Mouse (Mus musculus) forebrain, embryonic 11.5 days (tissue): ENCODE data around the gene Smpd4. TPM values are rescaled to one million over a fixed set of nuclear protein-coding genes. Genes with fewer than 3 reads are reported as not detected.

ENCODE experiments used
- ATAC-seq: fragments of 200-750 bp; cut with Nextera tagmentation; replicated peaks from 2 replicates; pipeline ENCODE4 v1.8.0; 2017; ENCODE audit warnings: moderate TSS enrichment; ENCODE audit not compliant: low FRiP score
- DNase-seq: peaks from one replicate; pipeline ENCODE4 v3.0.0-alpha.2; 2017; ENCODE audit warnings: low spot score
- H3K27ac ChIP-seq: fragments of 300-500 bp; sonication (generic); 2 replicates; pipeline ENCODE4 v1.5.1; 2014; ENCODE audit warnings: low read depth, low read length
- H3K27me3 ChIP-seq: fragments of 300-500 bp; sonication (generic); 2 replicates; pipeline ENCODE4 v1.6.1; 2014; ENCODE audit warnings: mild to moderate bottlenecking, low read length, mixed read lengths; ENCODE audit not compliant: control insufficient read depth, insufficient read depth
- H3K36me3 ChIP-seq: fragments of 300-500 bp; sonication (generic); 2 replicates; pipeline ENCODE4 v1.6.1; 2014; ENCODE audit warnings: mild to moderate bottlenecking, low read length, moderate library complexity, mixed read lengths; ENCODE audit not compliant: control insufficient read depth, insufficient read depth
- H3K4me1 ChIP-seq: fragments of 300-500 bp; sonication (generic); replicated peaks from 2 replicates; pipeline ENCODE4 v1.6.1; 2014; ENCODE audit warnings: low read length, mixed read lengths; ENCODE audit not compliant: control insufficient read depth, insufficient read depth
- H3K4me2 ChIP-seq: fragments of 300-500 bp; sonication (generic); 2 replicates; pipeline ENCODE4 v1.6.1; 2014; ENCODE audit warnings: low read depth, mild to moderate bottlenecking, low read length, moderate library complexity, mixed read lengths; ENCODE audit not compliant: severe bottlenecking
- H3K4me3 ChIP-seq: fragments of 300-500 bp; sonication (generic); 2 replicates; pipeline ENCODE4 v1.5.1; 2014; ENCODE audit warnings: low read depth, low read length
- H3K9ac ChIP-seq: fragments of 300-500 bp; sonication (generic); 2 replicates; pipeline ENCODE4 v1.6.1; 2014; ENCODE audit warnings: low read length
- H3K9me3 ChIP-seq: fragments of 300-500 bp; sonication (generic); 2 replicates; pipeline ENCODE4 v1.6.1; 2016; ENCODE audit warnings: low read length, mixed read lengths; ENCODE audit not compliant: control insufficient read depth
- WGBS: fragments of 180-500 bp; shearing (Covaris S2); extraction: QIAGEN DNeasy Blood & Tissue Kit; methylation state at CpG from one replicate; pipeline ENCODE4 v1.1.7; 2014; 5-methylcytosine and 5-hydroxymethylcytosine counted together
- polyA plus RNA-seq: library from polyadenylated mRNA; unstranded; fragments of >200 nt; fragmentation: Nextera tagmentation; extraction: Ambion mirVana; gene quantifications from 2 replicates; pipeline ENCODE4 v1.2.1, GENCODE M21; 2014

The Smpd4 gene
- polyA plus RNA-seq, 1 experiment from 2014 or later = 61.1 TPM

DNA sequence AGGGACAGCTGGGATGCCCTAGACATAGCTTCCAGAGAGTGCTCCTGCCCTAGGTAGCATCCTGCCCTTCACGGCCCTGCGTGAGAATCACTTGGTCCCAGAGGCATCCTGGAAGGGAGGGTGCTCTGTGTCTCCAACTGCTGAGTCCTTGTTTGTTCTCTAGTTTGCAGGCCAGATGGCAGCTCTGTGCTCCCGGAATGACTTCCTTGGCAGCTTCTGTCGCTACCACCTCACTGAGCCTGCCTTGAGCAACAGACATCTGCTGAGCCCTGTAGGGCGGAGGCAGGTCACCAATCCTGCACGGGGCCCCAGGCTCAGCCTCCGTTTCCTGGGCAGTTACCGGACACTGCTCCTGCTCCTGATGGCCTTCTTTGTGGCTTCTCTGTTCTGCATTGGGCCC lies 23.2 kb downstream of the Smpd4 start:
- Histone ChIP-seq H3K36me3 (peaks cover 7% of the 10 kb centered on the region), H3K4me1 (peaks cover 9% of the 10 kb centered on the region), H3K27me3 (no peaks in the 10 kb centered on the region), H3K9ac (no peak overlapping the region), H3K9me3 (no peaks in the 10 kb centered on the region), H3K4me2 (no peak overlapping the region), H3K4me3 (no peak overlapping the region), H3K27ac (no peak overlapping the region)
- DNase-seq (no peak), ATAC-seq (no peak)
- 90% methylated on average over 8 of the region's 8 CpGs for WGBS

DNA sequence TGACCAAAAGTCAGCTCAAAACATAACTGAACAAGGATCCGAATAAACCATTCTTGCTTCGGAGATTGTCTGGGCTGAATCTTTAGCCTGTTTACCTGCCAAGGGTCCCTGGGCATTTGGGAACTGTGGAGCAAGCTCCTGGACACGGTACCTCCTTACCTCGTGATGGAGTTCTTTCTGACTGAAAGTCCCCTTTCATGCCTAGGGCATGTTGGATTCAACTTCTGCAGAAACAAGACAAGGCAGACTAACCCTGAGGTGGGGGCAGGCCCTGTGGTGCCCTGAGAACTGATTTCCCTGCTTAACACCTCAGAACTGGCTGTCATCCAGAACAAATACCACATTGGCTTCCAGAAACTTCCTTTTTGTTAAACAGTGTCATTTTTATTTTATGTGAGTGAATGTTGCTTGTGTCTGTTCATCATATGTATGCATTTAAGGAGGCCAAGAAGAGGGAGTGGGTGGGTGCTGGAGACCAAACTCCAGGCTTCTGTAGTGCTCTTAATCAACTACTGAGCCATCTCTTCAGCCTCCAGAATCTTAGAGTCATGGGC lies 24.4 kb downstream of the Smpd4 start:
- Histone ChIP-seq H3K27me3 (no peaks in the 10 kb centered on the region), H3K9me3 (no peaks in the 10 kb centered on the region), H3K36me3 (peaks cover 7% of the 10 kb centered on the region), H3K4me2 (no peak overlapping the region), H3K27ac (no peak overlapping the region), H3K9ac (no peak overlapping the region), H3K4me3 (no peak overlapping the region), H3K4me1 (peaks cover 9% of the 10 kb centered on the region)
- ATAC-seq = no peak
- WGBS = 89% methylated on average over 4 of the region's 4 CpGs
- no peak for DNase-seq

DNA sequence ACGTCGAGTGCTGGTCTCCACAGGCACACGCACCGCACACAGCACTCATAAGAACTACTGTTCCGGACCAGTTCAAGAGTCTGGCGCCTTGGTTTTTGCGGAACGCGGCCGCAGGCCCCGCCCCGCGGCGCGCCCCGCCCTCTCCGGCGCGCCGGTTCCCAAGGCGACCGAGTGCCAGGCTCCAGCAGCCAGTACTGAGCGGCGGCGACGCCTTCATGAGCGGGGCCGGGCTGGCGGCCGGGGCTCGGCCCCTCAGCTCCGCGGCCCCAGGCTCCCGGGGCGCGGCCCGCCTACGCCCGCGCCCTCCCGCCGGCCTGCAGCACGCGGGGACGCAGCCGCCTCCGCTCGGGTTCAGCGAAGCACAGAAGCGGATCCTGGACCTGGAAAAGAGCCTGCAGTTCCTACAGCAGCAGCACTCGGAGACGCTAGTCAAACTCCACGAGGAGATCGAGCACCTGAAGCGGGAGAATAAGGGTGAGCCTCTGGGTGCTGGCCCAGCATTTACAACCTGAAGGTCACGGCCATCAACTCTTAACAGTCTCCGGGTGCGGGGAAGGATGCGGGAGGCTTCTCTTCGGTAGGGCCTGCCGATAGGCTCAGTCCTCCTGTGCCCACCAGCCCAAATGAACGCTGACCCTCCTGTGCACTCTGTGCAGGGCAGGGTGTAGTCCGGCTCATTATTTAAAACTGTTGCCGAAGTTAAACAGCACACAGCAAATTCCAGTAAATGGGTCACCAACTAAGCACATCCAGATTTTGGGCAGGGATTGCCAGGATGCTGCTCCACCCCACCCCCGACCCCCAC lies 27.4 kb downstream of the Smpd4 start, which contains the start of gene Ccdc74a:
Gene Ccdc74a, plus strand, starts transcription at position 161 of the 805 bp plus-strand sequence.
- no peak within 1 kb of the TSS for H3K27ac ChIP-seq
- peak; percentile 97 for ATAC-seq
- WGBS = 2% methylated on average over 64 of the region's 65 CpGs
- H3K9me3 ChIP-seq = no peaks in the 10 kb centered on the region
- peak; percentile 91 for DNase-seq
- H3K9ac ChIP-seq = peak within 1 kb of the TSS; percentile 68
- peak within 1 kb of the TSS; percentile 97 for H3K4me2 ChIP-seq
- H3K4me3 ChIP-seq = peak within 1 kb of the TSS; percentile 48
- H3K27me3 ChIP-seq = no peaks in the 10 kb centered on the region
- H3K4me1 ChIP-seq = peaks cover 9% of the 10 kb centered on the region
- H3K36me3 ChIP-seq = peaks cover 2% of the 10 kb centered on the region

DNA sequence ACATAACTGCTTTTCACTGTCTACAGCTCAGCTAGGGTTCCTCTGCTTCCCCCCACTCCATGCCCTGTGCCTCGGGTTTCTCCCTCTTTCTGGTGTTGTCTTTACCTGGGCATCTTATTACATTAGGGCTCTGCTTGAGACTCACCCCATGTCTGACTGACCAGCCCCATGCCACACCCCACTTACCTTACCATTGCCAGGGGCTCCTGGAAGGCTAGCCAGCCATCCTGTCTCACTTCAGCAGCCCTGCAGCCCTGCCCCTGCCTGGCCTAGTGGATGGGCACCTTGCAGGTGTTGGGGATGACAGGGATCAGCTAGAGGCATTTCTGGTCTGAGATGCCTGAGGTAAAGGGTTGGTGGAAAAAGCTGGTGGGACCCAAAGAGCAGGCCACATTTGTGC lies 28.0 kb downstream of the Smpd4 start:
- DNase-seq (no peak), ATAC-seq (no peak)
- Histone ChIP-seq H3K27ac (no peak overlapping the region), H3K4me1 (peaks cover 9% of the 10 kb centered on the region), H3K27me3 (no peaks in the 10 kb centered on the region), H3K9ac (peak overlapping the region; percentile 68), H3K4me3 (peak overlapping the region; percentile 48; the same call in 1 of the 2 replicates), H3K9me3 (no peaks in the 10 kb centered on the region), H3K36me3 (peaks cover 2% of the 10 kb centered on the region), H3K4me2 (peak overlapping the region; percentile 97)
- WGBS = 20% methylated on average over 1 of the region's 1 CpGs

DNA sequence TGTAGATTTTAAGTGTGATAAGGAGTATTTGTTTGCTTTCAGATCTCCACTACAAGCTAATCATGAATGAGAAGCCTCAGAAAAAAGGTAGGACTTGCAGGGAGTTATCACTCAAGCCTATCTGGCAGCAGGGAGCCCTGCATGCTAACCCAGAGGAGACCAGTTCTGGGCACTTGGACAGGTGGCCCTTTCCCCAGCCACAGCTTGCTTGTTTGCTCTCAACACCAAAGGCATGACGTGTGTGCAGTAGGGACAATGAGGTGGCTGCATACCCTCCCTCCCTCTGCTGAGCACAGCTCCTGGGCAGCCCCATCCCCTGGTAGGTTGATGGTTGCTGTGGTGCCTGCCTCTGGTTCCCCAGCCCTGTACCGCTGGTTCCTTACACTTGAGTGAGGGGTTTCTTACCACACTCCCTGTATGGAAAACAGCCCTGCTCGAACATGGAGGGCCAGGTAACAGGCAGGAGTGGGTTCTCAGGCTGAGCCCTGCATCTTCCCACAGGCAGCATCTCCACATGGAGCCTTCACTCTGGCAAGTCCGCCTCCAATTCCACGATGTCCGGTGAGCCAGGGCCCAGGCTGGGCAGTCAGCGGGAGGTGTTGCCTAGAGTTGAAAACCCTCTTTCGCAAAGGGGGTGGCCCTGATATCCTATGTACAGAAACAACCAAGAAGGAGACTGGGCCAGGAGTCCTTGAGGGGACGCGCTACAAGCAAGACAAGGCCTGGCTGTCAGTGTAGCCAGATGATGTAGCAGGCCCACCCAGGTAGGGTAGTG lies 28.6 kb downstream of the Smpd4 start:
- Histone ChIP-seq H3K9ac (no peak overlapping the region), H3K36me3 (peaks cover 2% of the 10 kb centered on the region), H3K4me2 (no peak overlapping the region), H3K27ac (no peak overlapping the region), H3K4me3 (no peak overlapping the region), H3K4me1 (peaks cover 9% of the 10 kb centered on the region), H3K9me3 (no peaks in the 10 kb centered on the region), H3K27me3 (no peaks in the 10 kb centered on the region)
- ATAC-seq (no peak), DNase-seq (no peak)
- WGBS = 79% methylated on average over 10 of the region's 10 CpGs

DNA sequence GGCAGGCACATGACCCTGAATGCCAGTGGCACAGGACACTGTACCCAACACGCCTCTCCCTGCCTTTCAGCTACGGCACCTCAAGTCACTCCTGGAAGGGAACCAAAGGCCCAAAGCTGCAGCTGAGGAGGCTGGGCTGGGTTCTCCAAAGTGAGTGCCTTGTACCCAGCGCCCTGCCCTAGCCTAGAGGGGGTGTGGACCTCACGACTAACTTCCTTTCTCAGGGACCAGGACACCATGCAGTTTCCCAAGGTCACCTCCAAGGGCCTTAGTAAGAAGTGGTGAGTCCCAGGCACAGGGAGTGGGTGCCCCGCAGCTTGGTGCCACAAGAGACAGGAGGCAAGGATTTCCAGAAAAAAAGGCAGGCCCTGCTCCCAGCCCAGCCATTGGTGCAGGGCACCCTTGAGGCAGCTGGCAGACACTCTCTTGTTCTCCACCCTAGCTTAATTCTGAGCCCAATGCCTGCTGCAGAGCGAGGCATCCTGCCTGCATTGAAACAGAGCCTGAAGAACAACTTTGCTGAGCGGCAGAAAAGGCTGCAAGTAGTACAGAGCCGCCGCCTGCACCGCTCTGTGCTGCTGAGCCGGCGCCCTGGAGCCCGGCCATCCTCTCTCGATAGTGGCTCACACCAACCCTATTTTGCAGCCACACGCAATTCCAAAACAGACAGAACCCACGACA lies 30.9 kb downstream of the Smpd4 start:
- peaks cover 9% of the 10 kb centered on the region for H3K4me1 ChIP-seq
- H3K27me3 ChIP-seq = no peaks in the 10 kb centered on the region
- no peak overlapping the region for H3K27ac ChIP-seq
- DNase-seq (no peak), ATAC-seq (no peak)
- H3K36me3 ChIP-seq = peaks cover 5% of the 10 kb centered on the region; the same call in 1 of the 2 replicates
- no peaks in the 10 kb centered on the region for H3K9me3 ChIP-seq
- no peak overlapping the region for H3K4me3 ChIP-seq
- H3K4me2 ChIP-seq = no peak overlapping the region
- 85% methylated on average over 16 of the region's 16 CpGs for WGBS
- H3K9ac ChIP-seq = no peak overlapping the region

DNA sequence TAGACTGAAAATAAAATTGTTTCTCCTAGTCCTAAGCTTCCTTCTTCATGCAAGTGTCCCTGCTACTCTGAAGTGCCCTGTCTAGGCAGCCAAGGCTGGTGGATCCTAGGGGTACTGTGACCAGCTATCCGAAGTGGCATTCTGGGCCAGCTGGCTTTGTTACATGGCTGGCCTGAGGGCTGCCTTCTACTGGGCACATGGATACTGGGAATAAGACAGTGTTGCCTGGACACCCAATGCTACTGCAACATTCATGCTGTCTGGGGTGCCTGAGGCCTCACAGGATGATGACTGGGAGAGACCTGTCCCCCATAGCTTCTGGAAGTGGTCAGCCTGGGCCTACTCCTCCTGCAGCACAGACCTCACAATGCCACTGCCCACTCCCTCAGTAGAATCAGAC lies 31.6 kb downstream of the Smpd4 start:
- peaks cover 9% of the 10 kb centered on the region for H3K4me1 ChIP-seq
- peaks cover 5% of the 10 kb centered on the region; the same call in 1 of the 2 replicates for H3K36me3 ChIP-seq
- no peak for DNase-seq
- no peak overlapping the region for H3K4me3 ChIP-seq
- no peak overlapping the region for H3K9ac ChIP-seq
- no peak for ATAC-seq
- 100% methylated on average over 1 of the region's 1 CpGs for WGBS
- H3K27ac ChIP-seq = no peak overlapping the region
- H3K27me3 ChIP-seq = no peaks in the 10 kb centered on the region
- H3K4me2 ChIP-seq = no peak overlapping the region
- no peaks in the 10 kb centered on the region for H3K9me3 ChIP-seq

DNA sequence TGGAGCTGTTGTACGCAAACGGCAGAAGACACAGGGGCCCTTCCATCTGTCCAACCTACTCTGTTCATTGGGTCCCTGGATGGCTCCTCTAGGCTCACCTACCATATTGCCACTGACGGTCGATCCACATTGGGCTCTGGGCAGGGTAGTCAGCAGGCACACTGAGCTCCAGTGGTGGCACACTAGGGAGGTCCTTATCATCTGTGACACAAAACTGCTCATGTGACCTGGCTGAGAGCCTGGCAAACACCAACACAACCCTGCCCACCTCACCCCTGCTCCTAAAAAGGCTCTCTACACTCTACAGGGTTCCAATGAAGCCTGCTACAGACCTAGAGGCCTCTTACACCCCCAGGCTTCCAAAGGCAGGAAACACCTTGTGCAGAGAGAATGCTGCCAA lies 33.5 kb downstream of the Smpd4 start:
- no peak overlapping the region for H3K4me3 ChIP-seq
- H3K9ac ChIP-seq = no peak overlapping the region
- no peak for DNase-seq
- WGBS = 93% methylated on average over 4 of the region's 4 CpGs
- no peaks in the 10 kb centered on the region for H3K27me3 ChIP-seq
- no peaks in the 10 kb centered on the region for H3K9me3 ChIP-seq
- ATAC-seq = no peak
- no peaks in the 10 kb centered on the region for H3K4me1 ChIP-seq
- peaks cover 5% of the 10 kb centered on the region; the same call in 1 of the 2 replicates for H3K36me3 ChIP-seq
- no peak overlapping the region for H3K27ac ChIP-seq
- H3K4me2 ChIP-seq = no peak overlapping the region
